Mouse (Mus musculus): Measurements from ENCODE around the gene Kif21a.

Kif21a gene

DNA sequence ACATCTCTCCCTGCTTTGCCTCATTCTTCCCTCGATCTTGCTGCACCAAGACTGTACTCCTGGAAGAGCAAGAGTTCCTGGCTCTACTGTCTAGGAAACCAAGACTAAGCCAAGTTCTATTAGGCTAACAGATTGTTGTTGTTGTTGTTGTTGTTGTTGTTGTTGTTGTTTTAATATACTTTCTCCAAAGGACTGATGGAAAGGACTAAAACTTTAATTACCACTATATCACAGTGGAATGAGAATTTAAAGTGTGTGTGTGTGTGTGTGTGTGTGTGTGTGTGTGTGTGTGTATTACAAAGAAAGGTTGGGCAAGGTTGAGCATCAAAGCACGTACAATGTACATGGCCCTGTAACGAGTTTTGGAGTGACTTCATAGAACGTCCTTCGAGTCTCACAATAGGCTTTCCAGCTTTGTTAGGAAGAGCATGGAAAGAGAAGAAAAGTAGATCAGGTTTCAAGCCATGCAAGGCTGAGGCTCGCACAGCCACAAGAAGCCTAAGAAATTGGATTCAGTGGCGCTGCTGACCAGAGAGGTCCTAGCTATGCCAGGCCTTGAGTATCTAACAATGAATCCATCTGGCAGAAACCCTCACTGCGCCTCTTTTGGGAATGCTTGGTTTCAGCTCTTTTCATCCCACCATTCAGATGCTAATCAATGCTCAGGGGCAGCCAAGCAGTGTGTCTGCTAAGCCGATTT is 31.4 kb downstream of the Kif21a start:
- in situ Hi-C loops (cut with MboI), result no loop called here

- in situ Hi-C loops (cut with MboI), result no loop called here
These were observed 32.2 kb downstream of the Kif21a start for GRCm38 (mm10) chr15:91017261-91018160.

- in situ Hi-C loops (cut with MboI), result no loop called here
These were observed 33.4 kb downstream of the Kif21a start for GRCm38 (mm10) chr15:91016366-91016765.

DNA sequence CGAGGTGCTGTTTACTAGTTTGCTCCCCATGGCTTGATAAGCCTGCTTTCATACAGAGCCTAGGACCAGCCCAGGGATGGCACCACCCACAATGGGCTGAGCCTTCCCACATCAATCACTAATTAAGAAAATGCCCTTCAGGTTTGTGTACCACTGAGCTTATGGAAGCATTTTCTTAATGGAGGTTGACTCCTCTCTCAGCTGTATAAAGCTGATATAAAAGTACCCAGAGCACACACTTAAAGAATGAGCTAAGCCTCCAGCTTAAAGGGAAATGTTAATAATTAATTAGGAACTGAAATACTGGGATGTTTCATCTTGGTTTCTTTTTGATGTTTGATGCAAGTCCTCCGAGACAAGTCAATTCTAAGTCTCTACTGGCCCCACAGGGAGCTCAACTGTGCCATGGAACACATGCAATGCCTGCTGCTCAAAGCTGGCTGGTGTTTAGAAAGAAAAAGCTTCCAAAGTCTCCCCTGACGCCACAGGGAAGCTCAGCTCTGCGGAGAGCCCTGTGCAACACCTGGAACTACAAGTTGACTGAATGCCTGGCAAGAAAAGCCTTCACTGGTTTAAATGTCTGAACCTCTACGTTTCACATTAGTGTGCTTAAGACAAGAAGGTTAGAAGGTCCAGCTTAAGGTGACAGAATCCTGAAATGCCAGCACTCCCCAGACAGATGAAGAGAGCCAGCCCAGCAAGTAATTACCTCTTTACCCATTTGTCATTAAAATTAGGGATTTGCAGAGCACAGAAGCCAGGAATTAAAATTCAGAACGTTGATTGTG is 36.8 kb downstream of the Kif21a start:
- in situ Hi-C loops (cut with MboI), result no loop called here

GRCm38 (mm10) chr15:91010218-91010617 is 39.5 kb downstream of the Kif21a start:
- in situ Hi-C loops (cut with MboI), result no loop called here

GRCm38 (mm10) chr15:91007123-91007830 is 42.5 kb downstream of the Kif21a start:
- in situ Hi-C loops (cut with MboI), result no loop called here

DNA sequence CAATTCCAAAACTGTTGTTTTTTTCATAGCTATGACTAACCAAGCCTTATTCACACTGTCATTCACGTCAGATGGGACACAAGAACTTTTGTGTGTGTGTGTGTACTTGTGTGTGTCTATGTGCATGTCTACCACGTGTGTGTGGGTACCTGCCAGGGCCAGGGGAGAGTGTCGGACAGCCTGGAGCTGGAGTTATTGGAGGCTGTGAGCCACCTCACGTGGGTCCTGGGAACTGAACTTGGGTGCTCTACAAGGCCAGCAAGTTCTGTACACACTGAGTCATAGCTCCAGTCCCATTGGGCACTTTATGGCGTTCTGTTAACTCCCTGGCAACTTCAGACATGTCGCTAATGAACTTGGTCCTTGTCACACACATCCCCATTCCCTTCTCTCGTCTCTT is 45.0 kb downstream of the Kif21a start:
- in situ Hi-C loops (cut with MboI), result no loop called here

DNA sequence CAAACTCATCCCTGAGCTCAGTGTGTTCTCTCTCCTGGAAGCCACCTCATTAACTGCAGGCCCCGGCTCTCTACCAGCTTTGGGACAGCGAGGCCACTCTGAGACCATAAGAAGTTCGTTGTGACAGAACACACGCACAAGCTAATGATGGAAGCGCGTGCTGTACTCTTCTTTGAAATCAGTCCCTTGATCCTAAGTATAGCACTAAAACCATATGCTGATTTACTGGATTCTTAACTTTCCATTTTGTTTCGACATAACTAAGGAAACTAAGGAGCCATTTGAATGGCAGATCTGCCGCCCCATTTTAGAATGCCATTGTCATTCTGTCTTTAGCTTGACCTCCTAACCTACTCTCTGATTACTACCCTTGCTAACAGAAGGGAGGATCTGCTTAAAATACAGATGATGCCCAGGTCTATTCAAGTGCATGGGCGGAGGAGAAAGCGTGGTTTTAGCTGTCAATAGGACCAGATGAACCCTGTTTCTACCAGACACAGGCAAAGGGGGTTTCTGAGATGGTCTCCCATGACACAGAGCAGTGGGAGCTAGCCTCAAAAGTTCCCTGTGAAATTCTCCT is 48.6 kb downstream of the Kif21a start:
- in situ Hi-C loops (cut with MboI), result no loop called here

DNA sequence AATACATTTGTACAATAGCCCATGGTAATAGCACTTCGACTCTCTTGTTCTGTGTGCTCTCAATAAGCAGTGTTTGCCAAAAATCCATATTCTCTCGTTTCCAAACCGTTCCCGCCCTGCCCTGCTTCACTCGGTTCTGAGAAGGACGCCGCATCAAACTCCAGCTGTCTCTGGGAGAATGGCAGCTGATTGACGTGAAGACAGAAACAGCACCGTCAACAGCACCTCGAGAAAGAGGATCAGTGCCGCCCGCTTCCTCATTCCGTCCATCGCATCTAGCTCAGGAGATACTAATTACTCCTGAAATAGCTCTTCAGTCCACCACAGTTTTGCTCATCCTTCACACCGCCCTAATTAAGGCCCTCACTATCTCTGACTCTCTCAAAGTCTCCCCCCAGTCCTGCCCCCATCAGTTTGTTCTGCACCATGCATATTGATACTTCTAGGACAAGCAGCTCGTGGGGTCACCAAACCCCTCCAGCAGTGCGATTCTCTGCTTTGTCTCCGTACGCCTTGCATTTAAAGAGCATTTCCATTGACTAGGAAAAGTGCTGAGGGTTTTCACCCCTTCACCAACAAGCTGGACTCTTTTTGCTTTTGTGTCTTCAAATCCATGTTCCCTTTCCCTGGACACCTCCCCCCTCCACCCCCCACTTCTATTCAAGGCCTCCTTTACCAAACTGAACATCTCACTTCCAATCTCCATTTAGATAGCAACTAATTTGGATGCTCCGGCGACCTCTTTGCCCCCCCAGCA is 49.3 kb downstream of the Kif21a start:
- in situ Hi-C loops (cut with MboI), result no loop called here

DNA sequence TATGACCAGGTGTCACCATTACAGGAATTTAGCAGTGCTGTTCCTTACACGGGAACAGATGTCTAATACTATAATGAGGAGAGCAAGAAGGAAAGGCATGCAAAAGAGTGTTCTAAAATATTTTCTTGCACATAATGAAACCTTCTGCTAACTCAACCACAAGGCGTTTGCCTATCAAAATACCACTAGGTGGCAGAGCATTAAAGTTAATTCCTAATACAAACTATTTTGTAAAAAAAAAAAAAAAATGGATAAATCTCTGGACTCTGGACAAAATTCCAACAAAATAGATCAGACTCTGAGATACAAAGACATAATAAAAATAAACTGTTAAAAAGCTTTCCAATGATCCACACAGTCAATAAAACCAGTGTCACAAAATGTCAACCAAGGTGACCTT is 56.9 kb downstream of the Kif21a start:
- in situ Hi-C loops (cut with MboI), result no loop called here

DNA sequence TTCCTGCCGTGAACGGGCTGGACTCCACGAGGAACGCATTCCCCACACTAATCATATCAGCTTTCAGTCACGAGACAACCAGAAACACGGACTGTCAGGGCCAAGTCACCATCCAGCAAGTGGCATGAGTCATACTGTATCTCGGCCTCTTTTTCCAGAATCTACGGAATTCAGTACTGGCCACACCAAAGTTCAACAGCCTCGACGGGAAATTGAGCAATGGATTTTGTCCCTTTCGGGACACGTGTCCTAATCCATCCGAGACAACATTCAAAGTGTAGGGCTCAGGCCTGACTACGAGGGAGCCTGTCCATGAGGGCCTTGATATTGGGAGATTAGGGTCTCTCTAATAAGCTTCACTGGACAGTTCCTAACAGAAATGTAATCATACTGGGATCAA is 57.4 kb downstream of the Kif21a start:
- in situ Hi-C loops (cut with MboI), result no loop called here

GRCm38 (mm10) chr15:90991843-90992242 is 57.9 kb downstream of the Kif21a start:
- in situ Hi-C loops (cut with MboI), result no loop called here

GRCm38 (mm10) chr15:90987714-90988250 is 62.0 kb downstream of the Kif21a start:
- in situ Hi-C loops (cut with MboI), result no loop called here

- in situ Hi-C loops (cut with MboI), result no loop called here
These were observed 73.8 kb downstream of the Kif21a start for GRCm38 (mm10) chr15:90975914-90976313.

DNA sequence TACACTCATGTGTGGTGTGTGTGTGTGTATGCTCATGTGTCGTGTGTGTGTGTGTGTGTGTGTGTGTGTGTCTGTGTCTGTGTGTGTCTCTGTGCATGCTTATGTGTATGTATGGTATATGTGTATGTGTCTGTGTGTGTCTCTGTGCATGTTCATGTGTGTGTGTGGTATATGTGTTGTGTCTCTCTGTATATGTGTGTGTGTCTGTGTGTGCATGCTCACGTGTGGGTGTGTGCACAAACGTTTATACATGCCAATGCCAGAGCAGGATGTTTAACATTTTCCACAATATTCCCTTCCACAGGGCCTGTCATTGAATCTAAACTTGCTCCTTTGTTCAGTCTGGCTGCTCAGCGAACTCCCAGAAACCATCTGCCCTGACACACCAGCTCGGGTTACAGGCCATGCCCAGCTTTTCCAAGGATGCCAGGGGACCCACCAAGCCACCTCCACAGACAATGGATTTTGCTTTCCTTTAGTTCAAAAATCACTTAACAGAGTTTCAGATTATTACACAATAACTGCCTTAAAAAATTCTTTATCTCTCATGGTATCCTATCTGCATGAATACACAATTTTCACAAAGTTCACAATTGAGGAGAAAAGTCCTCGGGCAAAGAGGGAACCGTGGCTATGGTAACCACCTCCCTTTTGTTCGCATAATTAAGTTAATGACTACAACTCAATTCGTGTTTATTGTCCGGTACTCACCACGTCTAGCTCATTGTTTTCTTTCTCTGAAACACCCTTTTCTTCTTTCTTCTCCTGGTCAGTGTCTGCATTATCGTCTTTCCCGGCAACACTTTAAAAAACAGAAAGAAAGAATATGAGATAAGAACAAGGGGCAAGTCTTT is 77.6 kb downstream of the Kif21a start:
- in situ Hi-C loops (cut with MboI), result no loop called here

GRCm38 (mm10) chr15:90963320-90963719 is 86.4 kb downstream of the Kif21a start:
- in situ Hi-C loops (cut with MboI), result no loop called here

DNA sequence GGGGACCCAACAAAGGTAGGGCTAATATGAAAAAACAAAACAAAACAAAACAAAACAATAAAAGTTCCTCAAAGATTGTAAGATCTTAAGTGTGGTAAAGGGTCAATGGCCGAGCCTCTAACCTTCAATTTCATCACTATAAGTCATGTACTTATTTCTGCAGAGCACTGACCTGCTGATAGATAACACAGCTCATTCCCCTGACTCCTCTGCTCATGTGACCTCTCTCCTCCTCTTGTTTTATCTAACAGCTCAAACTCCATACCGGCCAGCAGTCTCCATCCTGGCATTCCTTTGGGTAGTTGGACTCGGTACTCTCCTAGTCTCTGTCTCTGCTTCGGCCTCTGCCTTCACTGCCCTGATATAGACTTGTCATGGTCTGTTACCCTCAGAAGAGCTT is 87.2 kb downstream of the Kif21a start:
- in situ Hi-C loops (cut with MboI), result no loop called here

DNA sequence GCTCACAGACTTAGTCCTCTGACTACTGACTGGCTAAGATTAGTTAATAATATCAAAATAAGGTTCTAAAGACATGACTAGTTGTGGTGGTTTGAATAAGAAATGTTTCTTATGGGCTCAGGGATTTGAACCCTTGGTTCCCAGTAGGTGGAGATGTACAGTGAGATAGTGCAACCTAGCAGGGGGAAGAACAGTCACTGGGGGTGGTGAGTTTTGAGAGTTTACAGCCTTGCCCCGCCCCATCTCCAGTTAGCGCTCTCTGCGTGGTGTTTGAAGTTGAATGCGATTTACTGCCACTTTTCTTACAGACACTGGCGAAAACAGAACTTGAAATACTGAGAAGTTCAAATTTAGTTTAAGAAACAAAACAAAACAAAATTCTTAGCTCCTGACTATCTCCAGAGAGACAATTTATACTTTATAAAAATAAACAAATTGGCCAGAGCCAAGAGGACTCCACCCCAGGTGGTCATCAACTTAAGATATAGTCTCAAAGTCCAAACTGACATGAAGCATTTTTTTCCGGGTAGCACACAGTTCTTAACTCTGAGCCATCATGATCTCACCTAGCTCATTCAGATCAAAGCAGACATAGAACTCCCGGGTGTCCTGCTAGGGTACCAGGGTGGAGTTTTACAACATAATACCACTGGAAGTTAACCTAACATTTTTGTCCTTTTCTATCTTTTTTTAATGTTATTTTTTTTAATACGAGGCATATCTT is 88.8 kb downstream of the Kif21a start:
- in situ Hi-C loops (cut with MboI), result no loop called here

DNA sequence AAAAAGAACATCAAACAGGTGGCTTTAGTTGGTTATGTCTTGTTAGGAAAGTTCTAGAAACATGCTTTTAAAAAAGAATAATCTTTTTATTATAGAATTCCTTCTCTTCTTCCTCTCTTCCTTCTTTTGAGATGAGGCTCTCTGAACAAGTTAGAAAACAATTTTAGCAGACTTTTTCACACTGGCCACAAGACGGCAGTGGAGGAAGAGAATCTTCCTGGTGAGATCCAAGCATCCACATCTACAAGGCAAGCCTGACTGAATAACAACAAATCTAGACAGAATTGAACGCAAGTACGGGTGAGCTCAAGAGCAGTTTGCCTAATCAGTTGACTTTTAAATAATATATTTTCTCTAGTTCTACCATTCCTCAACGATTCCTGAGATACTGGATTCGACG is 98.4 kb downstream of the Kif21a start:
- in situ Hi-C loops (cut with MboI), result no loop called here

Data from mature B cell (primary cell).